Mouse (Mus musculus) intestine, postnatal 0 days (tissue): ENCODE results near the gene Socs7. TPM values are rescaled to one million over a fixed set of nuclear protein-coding genes. Genes with fewer than 3 reads are reported as not detected.
A peak's percentile ranks its signal among the peaks of the same experiment; 100 is the strongest.

Source experiments
- ATAC-seq: fragments of 200-750 bp; cut with Nextera tagmentation; 2 replicates; pipeline ENCODE4 v1.8.0; 2017; ENCODE audit warnings: mild to moderate bottlenecking, moderate TSS enrichment, moderate library complexity
- H3K27ac ChIP-seq: fragments of 300-500 bp; sonication (generic); 2 replicates; pipeline ENCODE4 v1.5.1; 2014; ENCODE audit warnings: mild to moderate bottlenecking, low read depth, low read length, moderate library complexity
- H3K27me3 ChIP-seq: fragments of 300-500 bp; sonication (generic); replicated peaks from 2 replicates; pipeline ENCODE4 v1.6.1; 2014; ENCODE audit warnings: low read length, mixed read lengths; ENCODE audit not compliant: control insufficient read depth, insufficient read depth
- H3K36me3 ChIP-seq: fragments of 300-500 bp; sonication (generic); 2 replicates; pipeline ENCODE4 v1.6.1; 2014; ENCODE audit warnings: mild to moderate bottlenecking, moderate library complexity; ENCODE audit not compliant: control insufficient read depth, insufficient read depth
- H3K4me1 ChIP-seq: fragments of 300-500 bp; sonication (generic); replicated peaks from 2 replicates; pipeline ENCODE4 v1.6.1; 2014; ENCODE audit warnings: antibody characterized with exemption, low read length, mixed read lengths; ENCODE audit not compliant: control insufficient read depth, insufficient read depth
- H3K4me2 ChIP-seq: fragments of 300-500 bp; sonication (generic); replicated peaks from 2 replicates; pipeline ENCODE4 v1.6.1; 2014; ENCODE audit warnings: low read depth, mild to moderate bottlenecking, moderate library complexity
- H3K4me3 ChIP-seq: fragments of 300-500 bp; sonication (generic); 2 replicates; pipeline ENCODE4 v1.5.1; 2014; ENCODE audit warnings: low read depth, low read length
- H3K9ac ChIP-seq: fragments of 300-500 bp; sonication (generic); 2 replicates; pipeline ENCODE4 v1.6.1; 2014; ENCODE audit warnings: mild to moderate bottlenecking, low read depth, low read length
- H3K9me3 ChIP-seq: fragments of 300-500 bp; sonication (generic); 2 replicates; pipeline ENCODE4 v1.6.1; 2016; ENCODE audit warnings: mixed run types; ENCODE audit not compliant: control insufficient read depth
- CTCF ChIP-seq: sonication (generic); IDR thresholded peaks from 2 replicates; pipeline ENCODE4 v1.5.1; 2016; ENCODE audit warnings: low read depth, mild to moderate bottlenecking, control low read depth, antibody characterized with exemption, moderate library complexity
- WGBS: fragments of 180-500 bp; shearing (Covaris S2); extraction: QIAGEN DNeasy Blood & Tissue Kit; methylation state at CpG from one replicate; pipeline ENCODE4 v1.1.7; 2014; 5-methylcytosine and 5-hydroxymethylcytosine counted together
- polyA plus RNA-seq: library from polyadenylated mRNA; unstranded; fragments of >200 nt; fragmentation: Nextera tagmentation; extraction: Ambion mirVana; gene quantifications from 2 replicates; pipeline ENCODE4 v1.2.1, GENCODE M21; 2015

Socs7 gene
- polyA plus RNA-seq, 1 experiment from 2014 or later: 2.5 TPM

GRCm38 (mm10) chr11:97406094-97406951, 44.0 kb downstream of the Socs7 start:
- no peak overlapping the region for H3K4me3 ChIP-seq

GRCm38 (mm10) chr11:97407456-97407855, 45.1 kb downstream of the Socs7 start:
- TF ChIP-seq CTCF: no peak
- no peaks in the 10 kb centered on the region for H3K4me1 ChIP-seq
- 0 out of 2 replicates have a peak, but pooled peaks cover 12% of the 10 kb centered on the region for H3K27me3 ChIP-seq
- H3K27ac ChIP-seq: no peak overlapping the region
- no peak overlapping the region for H3K4me2 ChIP-seq
- no peak overlapping the region for H3K4me3 ChIP-seq
- ATAC-seq: no peak
- H3K36me3 ChIP-seq: no peaks in the 10 kb centered on the region
- no peaks in the 10 kb centered on the region for H3K9me3 ChIP-seq
- 65% methylated on average over 3 of the region's 3 CpGs for WGBS
- H3K9ac ChIP-seq: no peak overlapping the region

More at GRCm38 (mm10) chr11:97406094-97406951, 44.0 kb downstream of the Socs7 start:
- Histone ChIP-seq H3K4me1 (no peaks in the 10 kb centered on the region), H3K9me3 (no peaks in the 10 kb centered on the region), H3K36me3 (no peaks in the 10 kb centered on the region), H3K27ac (no peak overlapping the region), H3K4me2 (peak overlapping the region; percentile 27; the same call in 1 of the 2 replicates), H3K27me3 (0 out of 2 replicates have a peak, but pooled peaks cover 12% of the 10 kb centered on the region), H3K9ac (no peak overlapping the region)
- ATAC-seq: no peak
- WGBS: 67% methylated on average over 10 of the region's 10 CpGs
- TF ChIP-seq CTCF: no peak

GRCm38 (mm10) chr11:97408171-97408570, 45.8 kb downstream of the Socs7 start:
- no peak for ATAC-seq
- 0 out of 2 replicates have a peak, but pooled peaks cover 12% of the 10 kb centered on the region for H3K27me3 ChIP-seq
- H3K4me2 ChIP-seq: no peak overlapping the region
- no peak overlapping the region for H3K9ac ChIP-seq
- peak; percentile 79 for TF ChIP-seq CTCF
- H3K9me3 ChIP-seq: no peaks in the 10 kb centered on the region
- H3K4me3 ChIP-seq: no peak overlapping the region
- H3K27ac ChIP-seq: no peak overlapping the region
- 3% methylated on average over 6 of the region's 6 CpGs for WGBS
- H3K4me1 ChIP-seq: no peaks in the 10 kb centered on the region
- no peaks in the 10 kb centered on the region for H3K36me3 ChIP-seq

- H3K27ac ChIP-seq: no peak overlapping the region
- no peak overlapping the region for H3K4me3 ChIP-seq
- H3K9ac ChIP-seq: no peak overlapping the region
- WGBS: 81% methylated on average over 4 of the region's 4 CpGs
- no peak for TF ChIP-seq CTCF
- no peak for ATAC-seq
- no peaks in the 10 kb centered on the region; the same call in 1 of the 2 replicates for H3K4me1 ChIP-seq
- H3K9me3 ChIP-seq: no peaks in the 10 kb centered on the region
- H3K27me3 ChIP-seq: 0 out of 2 replicates have a peak, but pooled peaks cover 10% of the 10 kb centered on the region
- no peak overlapping the region for H3K4me2 ChIP-seq
- H3K36me3 ChIP-seq: no peaks in the 10 kb centered on the region
Measured at GRCm38 (mm10) chr11:97410958-97411357, 48.6 kb downstream of the Socs7 start.

- Histone ChIP-seq H3K4me1 (no peaks in the 10 kb centered on the region; the same call in 1 of the 2 replicates), H3K9me3 (no peaks in the 10 kb centered on the region), H3K4me2 (no peak overlapping the region), H3K27ac (peak overlapping the region; percentile 7; the same call in 1 of the 2 replicates), H3K9ac (no peak overlapping the region), H3K36me3 (no peaks in the 10 kb centered on the region), H3K27me3 (0 out of 2 replicates have a peak, but pooled peaks cover 3% of the 10 kb centered on the region), H3K4me3 (no peak overlapping the region)
- TF ChIP-seq CTCF: no peak
- WGBS: 20% methylated on average over 3 of the region's 3 CpGs
- ATAC-seq: no peak
Measured at GRCm38 (mm10) chr11:97412117-97412516, 49.8 kb downstream of the Socs7 start.

- Histone ChIP-seq H3K27me3 (no peaks in the 10 kb centered on the region), H3K9ac (no peak overlapping the region), H3K36me3 (no peaks in the 10 kb centered on the region), H3K4me3 (no peak overlapping the region), H3K4me2 (no peak overlapping the region), H3K27ac (no peak overlapping the region; the same call in 1 of the 2 replicates), H3K4me1 (no peaks in the 10 kb centered on the region; the same call in 1 of the 2 replicates), H3K9me3 (no peaks in the 10 kb centered on the region)
- no peak for ATAC-seq
- TF ChIP-seq CTCF: no peak
- 62% methylated on average over 10 of the region's 10 CpGs for whole genome bisulfite sequencing
Measured at GRCm38 (mm10) chr11:97412808-97413347, 50.5 kb downstream of the Socs7 start.
